Mouse (Mus musculus) MEL (cell line): ENCODE data around the gene Pkn3.

Experiments used
- CTCF ChIP-seq, 3 experiments: IDR thresholded peaks in 2 of 3; conservative IDR thresholded peaks in 1 of 3; 2 replicates each; pipeline ENCODE4 v1.5.1; 2011 to 2012; ENCODE audit warnings: low read length in 3 of 3, low read depth in 2 of 3, mild to moderate bottlenecking in 2 of 3, improper control_type of control experiment in 1 of 3, inconsistent platforms in 1 of 3, mixed read lengths in 1 of 3, moderate library complexity in 1 of 3; ENCODE audit not compliant: control insufficient read depth in 1 of 3, insufficient read depth in 1 of 3, poor library complexity in 1 of 3, severe bottlenecking in 1 of 3
- EP300 ChIP-seq, 2 experiments: IDR thresholded peaks; 2 replicates each; pipeline ENCODE4 v1.6.1; 2011; ENCODE audit warnings: improper control_type of control experiment in 2 of 2, low read length in 2 of 2, low read depth in 1 of 2, mild to moderate bottlenecking in 1 of 2
- POLR2A ChIP-seq, 2 experiments: IDR thresholded peaks; 2 replicates each; pipeline ENCODE4 v1.6.1; 2011 to 2012; ENCODE audit warnings: low read length in 2 of 2, mild to moderate bottlenecking in 2 of 2, control low read depth in 1 of 2, improper control_type of control experiment in 1 of 2, low read depth in 1 of 2, moderate library complexity in 1 of 2; ENCODE audit not compliant: control insufficient read depth in 1 of 2, insufficient read depth in 1 of 2, poor library complexity in 1 of 2
- SIN3A ChIP-seq: IDR thresholded peaks from 2 replicates; pipeline ENCODE4 v1.6.1; 2012; ENCODE audit warnings: low read length, improper control_type of control experiment, inconsistent platforms
- SMC3 ChIP-seq: IDR thresholded peaks from 2 replicates; pipeline ENCODE4 v1.6.1; 2011; ENCODE audit warnings: low read depth, low read length, improper control_type of control experiment

DNA sequence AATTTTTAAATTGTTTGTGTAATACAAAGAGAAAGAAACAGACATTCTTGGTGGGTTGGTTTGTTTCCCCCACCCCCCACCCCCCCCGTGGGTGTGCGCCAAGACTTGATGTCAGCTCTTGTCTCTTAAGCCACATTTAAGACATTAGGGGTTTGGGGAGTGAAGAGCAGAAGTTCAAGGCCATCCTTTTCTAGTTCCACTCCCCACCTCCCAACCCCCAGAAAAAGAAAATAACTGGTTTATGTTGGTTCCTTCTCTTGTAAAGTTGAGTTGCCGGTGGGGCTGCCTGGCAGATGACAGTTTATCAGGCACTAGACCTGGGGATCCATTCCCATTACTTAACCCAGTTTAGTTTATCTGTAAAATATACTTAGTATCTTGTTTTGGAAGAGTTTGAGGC, 13.2 kb upstream of the Pkn3 start:
- peak; percentile 27; the same call in 1 of the 2 replicates for TF ChIP-seq SIN3A
- no peak for TF ChIP-seq POLR2A (IDR thresholded peaks at IDR 0.05; ENCODE audit: control insufficient read depth in 1 of 2, insufficient read depth in 1 of 2, low read depth in 1 of 2, low read length in 2 of 2, poor library complexity in 1 of 2)
- no peak for TF ChIP-seq SMC3
- peak in 1 of 2 experiments; percentile 19; a peak in 1 of 4 replicates for TF ChIP-seq EP300 (IDR thresholded peaks at IDR 0.05; ENCODE audit: low read depth in 1 of 2, low read length in 2 of 2)
- TF ChIP-seq CTCF (IDR thresholded peaks at IDR 0.05 in 2 of 3, conservative IDR thresholded peaks at IDR 0.05 in 1 of 3; ENCODE audit: control insufficient read depth in 1 of 3, insufficient read depth in 1 of 3, low read depth in 2 of 3, low read length in 3 of 3, poor library complexity in 1 of 3, severe bottlenecking in 1 of 3) = no peak
